Mouse (Mus musculus) testis, adult 2 months (tissue): Measurements from ENCODE around the gene Vmn1r38. TPM values are rescaled to one million over a fixed set of nuclear protein-coding genes. Genes with fewer than 3 reads are reported as not detected.
"Not testable (repeated sequence)": the region's sequence is repeated elsewhere in the genome, so short reads cannot be mapped to it uniquely, and the experiment has no call there.

Experiments used
- H3K27ac ChIP-seq: fragments of 200-500 bp; 2 replicates; pipeline ENCODE4 v1.5.1; 2012; ENCODE audit warnings: low read depth, low read length; ENCODE audit not compliant: control insufficient read depth, insufficient read depth
- H3K27me3 ChIP-seq: fragments of 200-500 bp; 2 replicates; pipeline ENCODE4 v1.6.1; 2012; ENCODE audit warnings: mild to moderate bottlenecking, low read length, moderate library complexity; ENCODE audit not compliant: control insufficient read depth, insufficient read depth
- H3K36me3 ChIP-seq: fragments of 200-500 bp; 2 replicates; pipeline ENCODE4 v1.6.1; 2012; ENCODE audit warnings: mild to moderate bottlenecking, low read length; ENCODE audit not compliant: control insufficient read depth, insufficient read depth
- H3K4me1 ChIP-seq: fragments of 200-500 bp; 2 replicates; pipeline ENCODE4 v1.6.1; 2012; ENCODE audit warnings: low read length; ENCODE audit not compliant: control insufficient read depth, insufficient read depth
- H3K4me3 ChIP-seq: fragments of 200-500 bp; 2 replicates; pipeline ENCODE4 v1.5.1; 2012; ENCODE audit warnings: low read depth, mild to moderate bottlenecking, low read length, moderate library complexity, mixed read lengths; ENCODE audit not compliant: control insufficient read depth
- CTCF ChIP-seq: fragments of 200-500 bp; IDR thresholded peaks from 2 replicates; pipeline ENCODE4 v1.5.1; 2012; ENCODE audit warnings: low read depth, mild to moderate bottlenecking, inconsistent platforms, low read length, moderate library complexity; ENCODE audit not compliant: control insufficient read depth, insufficient read depth, insufficient replicate concordance
- POLR2A ChIP-seq: fragments of 200-500 bp; IDR thresholded peaks from 2 replicates; pipeline ENCODE4 v1.6.1; 2012; ENCODE audit warnings: low read depth, mild to moderate bottlenecking, inconsistent platforms, low read length, moderate library complexity; ENCODE audit not compliant: control insufficient read depth
- polyA plus RNA-seq: library from polyadenylated mRNA; depleted of rRNA; stranded (reverse); fragments of >200 nt; gene quantifications from 2 replicates; pipeline ENCODE4 v1.2.3, GENCODE M21; 2012; rRNA removed

Gene Vmn1r38
- not detected in 2 replicates for polyA plus RNA-seq

GRCm38 (mm10) chr6:66782527-66782926 lies at the start of gene Vmn1r38:
Gene Vmn1r38 (minus strand): TSS chr6:66782627.
- not testable (repeated sequence) for H3K27ac ChIP-seq, H3K36me3 ChIP-seq, H3K27me3 ChIP-seq, H3K4me3 ChIP-seq, H3K4me1 ChIP-seq

GRCm38 (mm10) chr6:66810509-66810908 lies 28.1 kb upstream of the Vmn1r38 start, which contains the start of gene Vmn1r39:
Gene Vmn1r39 (minus strand): TSS chr6:66810609.
- no peak within 1 kb of the TSS for H3K4me3 ChIP-seq
- TF ChIP-seq CTCF (no peak), POLR2A (no peak)
- H3K27ac ChIP-seq, result no peak within 1 kb of the TSS
- no peaks in the 10 kb centered on the region for H3K27me3 ChIP-seq
- no peaks in the 10 kb centered on the region for H3K36me3 ChIP-seq
- no peaks in the 10 kb centered on the region for H3K4me1 ChIP-seq

- Histone ChIP-seq H3K27me3 (no peaks in the 10 kb centered on the region), H3K4me3 (no peak overlapping the region), H3K4me1 (no peaks in the 10 kb centered on the region), H3K36me3 (no peaks in the 10 kb centered on the region), H3K27ac (no peak overlapping the region)
- TF ChIP-seq POLR2A, result no peak
- TF ChIP-seq CTCF, result no peak
Measured at GRCm38 (mm10) chr6:66806311-66806710, 23.9 kb upstream of the Vmn1r38 start.

- H3K36me3 ChIP-seq, result no peaks in the 10 kb centered on the region
- H3K4me1 ChIP-seq, result no peaks in the 10 kb centered on the region
- no peak overlapping the region for H3K4me3 ChIP-seq
- H3K27me3 ChIP-seq, result no peaks in the 10 kb centered on the region
- H3K27ac ChIP-seq, result no peak overlapping the region
- TF ChIP-seq CTCF (no peak), POLR2A (no peak)
Measured at GRCm38 (mm10) chr6:66805713-66806112, 23.3 kb upstream of the Vmn1r38 start.

GRCm38 (mm10) chr6:66729082-66729481 lies 53.3 kb downstream of the Vmn1r38 start, which contains the start of gene Vmn1r37:
Gene Vmn1r37 (plus strand): TSS chr6:66729382.
- not testable (repeated sequence) for H3K36me3 ChIP-seq

More at GRCm38 (mm10) chr6:66729082-66729481, 53.3 kb downstream of the Vmn1r38 start, which contains the start of gene Vmn1r37:
- not testable (repeated sequence) for H3K27ac ChIP-seq, H3K4me1 ChIP-seq, H3K4me3 ChIP-seq, H3K27me3 ChIP-seq

Other genes with a start within 250 kb of the Vmn1r38 start
- 5.6 and 12.9 TPM in 2 replicates for gene Mad2l1, start 247.2 kb downstream of the Vmn1r38 start, polyA plus RNA-seq
- gene Vmn1r32, start 222.5 kb downstream of the Vmn1r38 start, polyA plus RNA-seq, result not detected in 2 replicates
- gene Vmn1r33, start 164.3 kb downstream of the Vmn1r38 start, polyA plus RNA-seq, result not detected in 2 replicates
- gene Vmn1r34, start 138.7 kb downstream of the Vmn1r38 start, polyA plus RNA-seq, result not detected in 2 replicates
- not detected in 2 replicates for gene Vmn1r35, start 96.7 kb downstream of the Vmn1r38 start, polyA plus RNA-seq
- not detected in 2 replicates for gene Vmn1r36, start 63.5 kb downstream of the Vmn1r38 start, polyA plus RNA-seq
- 0.12 TPM in 1 of 2 replicates, not detected in the other for gene Vmn1r37, start 53.2 kb downstream of the Vmn1r38 start, polyA plus RNA-seq
- not detected in 2 replicates for gene Vmn1r39, start 28.0 kb upstream of the Vmn1r38 start, polyA plus RNA-seq
- gene Gng12, start 113.8 kb upstream of the Vmn1r38 start, polyA plus RNA-seq, result 12.2 and 13.6 TPM in 2 replicates